Mouse (Mus musculus): ENCODE results near the gene Gm10643. TPM values are rescaled to one million over a fixed set of nuclear protein-coding genes. Genes with fewer than 3 reads are reported as not detected.

The Gm10643 gene
- polyA plus RNA-seq, 1 experiment from 2014 or later = 2.2 TPM

GRCm38 (mm10) chr8:84069750-84070149 lies 4.8 kb upstream of the Gm10643 start:
- no peak overlapping the region for H3K27ac ChIP-seq
- no peaks in the 10 kb centered on the region for H3K27me3 ChIP-seq (replicated peaks)
- H3K4me1 ChIP-seq = peaks cover 53% of the 10 kb centered on the region
- no peaks in the 10 kb centered on the region for H3K36me3 ChIP-seq
- H3K9ac ChIP-seq = no peak overlapping the region; the same call in 1 of the 2 replicates
- ATAC-seq (ENCODE audit: low FRiP score, low read depth) = no peak
- H3K9me3 ChIP-seq = no peaks in the 10 kb centered on the region
- no peak overlapping the region for H3K4me2 ChIP-seq (replicated peaks)
- H3K4me3 ChIP-seq = no peak overlapping the region
- 56% methylated on average over 2 of the region's 2 CpGs for whole genome bisulfite sequencing

DNA sequence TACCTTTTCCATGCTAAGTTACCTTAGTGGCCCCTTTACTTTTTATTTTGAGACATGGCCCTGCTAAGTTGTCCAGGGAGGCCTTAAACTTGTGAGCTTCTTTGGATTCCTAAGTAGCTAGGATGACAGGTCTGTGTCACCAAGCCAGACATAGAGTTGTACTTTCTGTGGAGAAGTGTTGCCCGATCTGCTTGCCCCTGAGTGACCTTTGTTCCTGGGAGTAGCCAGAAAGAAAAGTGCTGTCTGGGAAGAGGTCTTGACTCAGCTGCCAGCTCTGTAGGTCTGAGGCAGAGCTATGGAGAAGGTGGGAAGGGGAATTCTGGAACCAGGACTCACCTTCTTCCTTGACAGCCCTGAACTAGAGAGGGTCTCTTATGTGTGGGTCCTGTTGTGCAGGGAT lies 4.2 kb upstream of the Gm10643 start:
- Histone ChIP-seq H3K36me3 (no peaks in the 10 kb centered on the region), H3K27me3 (replicated peaks) (no peaks in the 10 kb centered on the region), H3K4me2 (replicated peaks) (no peak overlapping the region), H3K4me1 (peaks cover 53% of the 10 kb centered on the region), H3K27ac (no peak overlapping the region), H3K9me3 (no peaks in the 10 kb centered on the region), H3K4me3 (no peak overlapping the region), H3K9ac (no peak overlapping the region; the same call in 1 of the 2 replicates)
- 63% methylated on average over 1 of the region's 1 CpGs for WGBS
- ATAC-seq (ENCODE audit: low FRiP score, low read depth) = no peak

DNA sequence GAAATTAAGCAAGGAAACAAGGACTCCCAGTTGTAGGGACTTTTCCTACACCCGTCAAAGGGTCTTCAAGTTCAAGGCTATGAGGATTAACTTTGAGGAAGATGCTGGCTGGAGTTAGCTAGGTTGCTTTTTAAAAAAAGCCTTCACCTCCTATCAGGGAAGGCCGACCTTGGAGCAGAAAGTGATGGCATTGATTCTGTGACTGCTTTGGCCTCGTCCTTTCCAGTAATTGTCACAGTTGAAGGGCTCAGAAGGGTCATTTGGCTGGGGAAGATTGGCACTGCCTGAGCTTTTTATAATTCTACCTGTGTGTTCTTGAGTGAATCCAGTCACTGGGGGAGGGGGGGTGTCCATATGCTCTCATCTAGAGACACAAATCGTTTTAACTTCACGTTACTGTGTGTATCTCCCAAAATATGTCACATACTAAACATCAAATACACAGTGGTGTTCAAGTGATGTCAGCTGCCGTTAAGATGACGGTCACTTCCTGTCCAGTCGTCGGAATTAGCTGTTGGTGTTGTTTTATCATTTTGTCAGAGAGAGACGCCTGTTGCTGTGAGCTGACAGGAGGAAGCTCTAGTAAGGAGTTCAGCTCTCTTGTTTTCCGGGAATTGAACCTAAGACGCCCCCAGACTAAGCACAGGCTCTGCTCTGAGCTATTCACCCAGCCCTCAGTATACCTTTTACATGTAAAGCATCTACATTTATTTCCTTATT lies 3.5 kb upstream of the Gm10643 start:
- ATAC-seq (ENCODE audit: low FRiP score, low read depth) = no peak
- H3K9ac ChIP-seq = no peak overlapping the region
- 82% methylated on average over 12 of the region's 12 CpGs for WGBS
- H3K27me3 ChIP-seq (replicated peaks) = no peaks in the 10 kb centered on the region
- no peaks in the 10 kb centered on the region for H3K9me3 ChIP-seq
- H3K4me3 ChIP-seq = no peak overlapping the region
- no peak overlapping the region for H3K27ac ChIP-seq
- H3K4me2 ChIP-seq (replicated peaks) = peak overlapping the region; percentile 56
- H3K4me1 ChIP-seq = peaks cover 48% of the 10 kb centered on the region
- H3K36me3 ChIP-seq = no peaks in the 10 kb centered on the region

DNA sequence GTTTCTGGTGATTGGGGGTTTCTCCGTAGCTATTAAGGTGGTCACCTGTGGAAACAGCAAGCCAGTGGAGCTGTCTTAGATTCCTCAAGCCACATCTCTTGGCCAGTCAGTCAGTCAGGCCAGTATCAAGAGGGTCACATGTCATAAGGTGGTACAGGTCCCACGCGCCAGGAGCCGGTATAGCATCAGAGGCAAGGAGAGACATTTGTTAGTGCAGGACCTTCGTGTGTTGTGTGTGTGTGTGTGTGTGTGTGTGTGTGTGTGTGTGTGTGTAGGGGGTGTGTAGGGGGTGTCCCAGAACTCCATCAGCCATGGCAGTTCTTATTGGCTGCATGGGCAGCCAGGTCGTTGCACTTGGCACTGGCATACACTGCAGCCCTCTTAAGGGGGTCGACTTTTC lies 3.0 kb upstream of the Gm10643 start:
- no peak for ATAC-seq (ENCODE audit: low FRiP score, low read depth)
- peak overlapping the region; percentile 56 for H3K4me2 ChIP-seq (replicated peaks)
- no peaks in the 10 kb centered on the region for H3K36me3 ChIP-seq
- H3K9me3 ChIP-seq = no peaks in the 10 kb centered on the region
- no peaks in the 10 kb centered on the region for H3K27me3 ChIP-seq (replicated peaks)
- peak overlapping the region; percentile 95 for H3K4me3 ChIP-seq
- H3K4me1 ChIP-seq = peaks cover 43% of the 10 kb centered on the region
- 89% methylated on average over 7 of the region's 7 CpGs for WGBS
- no peak overlapping the region for H3K9ac ChIP-seq
- no peak overlapping the region for H3K27ac ChIP-seq

GRCm38 (mm10) chr8:84067047-84067573 lies 2.2 kb upstream of the Gm10643 start:
- Histone ChIP-seq H3K9me3 (no peaks in the 10 kb centered on the region), H3K9ac (peak overlapping the region; percentile 81), H3K36me3 (no peaks in the 10 kb centered on the region), H3K4me1 (peaks cover 35% of the 10 kb centered on the region), H3K27me3 (replicated peaks) (no peaks in the 10 kb centered on the region), H3K4me2 (replicated peaks) (peak overlapping the region; percentile 56), H3K4me3 (peak overlapping the region; percentile 95), H3K27ac (peak overlapping the region; percentile 95)
- peak; percentile 69 for ATAC-seq (ENCODE audit: low FRiP score, low read depth)
- WGBS = under 1% methylated on average over 53 of the region's 58 CpGs

GRCm38 (mm10) chr8:84066291-84066930 lies 1.5 kb upstream of the Gm10643 start, which contains the start of gene Rfx1:
TSS of gene Rfx1 (plus strand) at chr8:84066834.
- Histone ChIP-seq H3K9me3 (no peaks in the 10 kb centered on the region), H3K4me1 (peaks cover 28% of the 10 kb centered on the region), H3K4me2 (replicated peaks) (peak within 1 kb of the TSS; percentile 70), H3K27me3 (replicated peaks) (no peaks in the 10 kb centered on the region), H3K9ac (peak within 1 kb of the TSS; percentile 81), H3K36me3 (no peaks in the 10 kb centered on the region), H3K27ac (peak within 1 kb of the TSS; percentile 95), H3K4me3 (peak within 1 kb of the TSS; percentile 95)
- peak; percentile 99 for ATAC-seq (ENCODE audit: low FRiP score, low read depth)
- under 1% methylated on average over 51 of the region's 51 CpGs for WGBS

DNA sequence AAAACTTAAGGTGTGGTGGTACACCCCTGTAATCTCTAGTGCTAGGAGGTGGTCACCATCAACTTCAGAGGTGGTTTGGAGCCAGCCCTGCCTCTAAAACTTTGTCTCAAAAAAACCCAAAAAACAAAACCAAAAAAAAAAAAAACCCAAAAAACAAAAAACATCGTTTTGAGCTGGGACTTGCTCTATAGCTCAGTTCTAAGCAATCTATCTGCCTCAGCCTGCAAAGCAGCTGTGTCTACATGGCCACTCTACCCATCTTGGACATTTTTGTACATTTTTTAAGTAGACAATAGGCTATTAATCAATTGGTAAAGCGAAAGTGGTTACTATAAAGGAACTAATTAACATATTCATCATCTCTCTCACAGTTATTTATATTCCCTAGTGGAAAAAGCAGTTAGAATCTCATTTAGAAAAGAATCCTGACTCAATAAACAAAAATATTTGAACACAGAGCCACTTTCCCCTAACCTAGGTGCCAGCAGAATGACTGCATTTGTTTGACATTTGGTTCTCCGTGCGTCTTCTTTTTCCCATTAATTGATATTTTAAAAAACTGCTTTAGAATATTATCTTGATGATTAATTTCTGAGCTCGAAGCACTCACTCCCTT lies 628 bp upstream of the Gm10643 start:
- no peak for ATAC-seq (ENCODE audit: low FRiP score, low read depth)
- no peaks in the 10 kb centered on the region for H3K36me3 ChIP-seq
- no peaks in the 10 kb centered on the region for H3K27me3 ChIP-seq (replicated peaks)
- H3K9ac ChIP-seq = peak overlapping the region; percentile 58
- peak overlapping the region; percentile 95 for H3K4me3 ChIP-seq
- no peaks in the 10 kb centered on the region for H3K9me3 ChIP-seq
- H3K4me1 ChIP-seq = peaks cover 25% of the 10 kb centered on the region
- H3K27ac ChIP-seq = no peak overlapping the region
- WGBS = 23% methylated on average over 5 of the region's 5 CpGs
- H3K4me2 ChIP-seq (replicated peaks) = peak overlapping the region; percentile 70

GRCm38 (mm10) chr8:84063861-84064610 lies 901 bp downstream of the Gm10643 start:
- 77% methylated on average over 8 of the region's 8 CpGs for WGBS
- ATAC-seq (ENCODE audit: low FRiP score, low read depth) = no peak
- no peaks in the 10 kb centered on the region for H3K36me3 ChIP-seq
- H3K4me1 ChIP-seq = peaks cover 14% of the 10 kb centered on the region
- no peaks in the 10 kb centered on the region for H3K9me3 ChIP-seq
- H3K4me3 ChIP-seq = no peak overlapping the region
- no peak overlapping the region for H3K9ac ChIP-seq
- H3K4me2 ChIP-seq (replicated peaks) = no peak overlapping the region
- no peaks in the 10 kb centered on the region for H3K27me3 ChIP-seq (replicated peaks)
- H3K27ac ChIP-seq = no peak overlapping the region

DNA sequence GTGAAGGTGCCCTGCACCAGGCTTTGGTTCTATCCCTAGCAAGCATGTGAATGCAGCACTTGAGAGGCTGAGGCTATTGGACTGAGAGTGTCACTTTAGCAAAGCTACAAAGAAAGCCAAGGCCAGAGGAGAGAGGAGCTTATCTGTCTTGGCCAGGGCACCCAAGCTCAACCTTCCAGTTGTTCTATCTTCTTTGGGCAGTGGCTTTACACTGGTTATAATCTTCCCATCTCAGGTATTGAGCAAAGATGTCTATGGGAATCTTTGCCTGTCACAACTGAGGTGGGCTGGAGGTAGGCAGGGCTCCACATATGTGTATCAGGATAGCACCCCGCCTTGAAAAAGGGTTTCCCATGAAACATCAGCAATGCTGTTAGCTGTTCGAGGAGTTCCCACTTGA lies 4.7 kb downstream of the Gm10643 start:
- no peak for ATAC-seq (ENCODE audit: low FRiP score, low read depth)
- no peak overlapping the region for H3K4me3 ChIP-seq
- no peaks in the 10 kb centered on the region for H3K27me3 ChIP-seq (replicated peaks)
- no peak overlapping the region for H3K9ac ChIP-seq
- WGBS = 88% methylated on average over 2 of the region's 2 CpGs
- H3K4me2 ChIP-seq (replicated peaks) = no peak overlapping the region
- no peaks in the 10 kb centered on the region for H3K36me3 ChIP-seq
- H3K27ac ChIP-seq = no peak overlapping the region
- no peaks in the 10 kb centered on the region for H3K9me3 ChIP-seq
- H3K4me1 ChIP-seq = no peaks in the 10 kb centered on the region

GRCm38 (mm10) chr8:84059226-84059625 lies 5.7 kb downstream of the Gm10643 start:
- H3K4me3 ChIP-seq = no peak overlapping the region
- no peak overlapping the region for H3K27ac ChIP-seq
- WGBS = 98% methylated on average over 2 of the region's 2 CpGs
- H3K4me2 ChIP-seq (replicated peaks) = no peak overlapping the region
- no peak for ATAC-seq (ENCODE audit: low FRiP score, low read depth)
- H3K4me1 ChIP-seq = no peaks in the 10 kb centered on the region
- H3K27me3 ChIP-seq (replicated peaks) = no peaks in the 10 kb centered on the region
- H3K9ac ChIP-seq = no peak overlapping the region
- no peaks in the 10 kb centered on the region for H3K36me3 ChIP-seq
- no peaks in the 10 kb centered on the region for H3K9me3 ChIP-seq

- 92% methylated on average over 1 of the region's 1 CpGs for WGBS
- Histone ChIP-seq H3K27me3 (replicated peaks) (no peaks in the 10 kb centered on the region), H3K4me3 (no peak overlapping the region), H3K27ac (no peak overlapping the region), H3K4me1 (no peaks in the 10 kb centered on the region), H3K36me3 (no peaks in the 10 kb centered on the region), H3K4me2 (replicated peaks) (no peak overlapping the region), H3K9me3 (no peaks in the 10 kb centered on the region), H3K9ac (no peak overlapping the region)
- no peak for ATAC-seq (ENCODE audit: low FRiP score, low read depth)
Measured at GRCm38 (mm10) chr8:84057827-84058226, 7.1 kb downstream of the Gm10643 start.

GRCm38 (mm10) chr8:84053229-84053628 lies 11.7 kb downstream of the Gm10643 start:
- Histone ChIP-seq H3K4me1 (no peaks in the 10 kb centered on the region), H3K4me2 (replicated peaks) (no peak overlapping the region), H3K9me3 (no peaks in the 10 kb centered on the region), H3K27me3 (replicated peaks) (no peaks in the 10 kb centered on the region), H3K36me3 (no peaks in the 10 kb centered on the region), H3K9ac (no peak overlapping the region), H3K4me3 (no peak overlapping the region), H3K27ac (no peak overlapping the region)
- no peak for ATAC-seq (ENCODE audit: low FRiP score, low read depth)
- WGBS = 96% methylated on average over 5 of the region's 5 CpGs
